Mouse (Mus musculus) forebrain, postnatal 0 days (tissue): ENCODE data around the gene H2-Ob. TPM values are rescaled to one million over a fixed set of nuclear protein-coding genes. Genes with fewer than 3 reads are reported as not detected.
"Not testable (repeated sequence)": the region's sequence is repeated elsewhere in the genome, so short reads cannot be mapped to it uniquely, and the experiment has no call there.

Source experiments
- ATAC-seq: fragments of 200-750 bp; cut with Nextera tagmentation; 2 replicates; pipeline ENCODE4 v1.8.0; 2017; ENCODE audit warnings: mild to moderate bottlenecking, moderate library complexity
- DNase-seq: peaks from one replicate; pipeline ENCODE4 v3.0.0-alpha.2; 2015
- H3K27ac ChIP-seq: fragments of 300-500 bp; sonication (generic); 2 replicates; pipeline ENCODE4 v1.5.1; 2014; ENCODE audit warnings: low read depth, mild to moderate bottlenecking, antibody characterized with exemption, low read length, moderate library complexity, mixed read lengths
- H3K27me3 ChIP-seq: fragments of 300-500 bp; sonication (generic); 2 replicates; pipeline ENCODE4 v1.6.1; 2014; ENCODE audit warnings: mild to moderate bottlenecking, low read length, mixed read lengths; ENCODE audit not compliant: insufficient read depth
- H3K36me3 ChIP-seq: fragments of 300-500 bp; sonication (generic); 2 replicates; pipeline ENCODE4 v1.6.1; 2014; ENCODE audit warnings: mild to moderate bottlenecking, moderate library complexity; ENCODE audit not compliant: insufficient read depth
- H3K4me1 ChIP-seq: fragments of 300-500 bp; sonication (generic); 2 replicates; pipeline ENCODE4 v1.6.1; 2014; ENCODE audit warnings: antibody characterized with exemption; ENCODE audit not compliant: insufficient read depth
- H3K4me2 ChIP-seq: fragments of 300-500 bp; sonication (generic); 2 replicates; pipeline ENCODE4 v1.6.1; 2014; ENCODE audit warnings: low read depth, mild to moderate bottlenecking, moderate library complexity
- H3K4me3 ChIP-seq: fragments of 300-500 bp; sonication (generic); 2 replicates; pipeline ENCODE4 v1.5.1; 2014; ENCODE audit warnings: low read depth, low read length, mixed read lengths
- H3K9ac ChIP-seq: fragments of 300-500 bp; sonication (generic); 2 replicates; pipeline ENCODE4 v1.6.1; 2014; ENCODE audit warnings: mild to moderate bottlenecking
- H3K9me3 ChIP-seq: fragments of 300-500 bp; sonication (generic); 2 replicates; pipeline ENCODE4 v1.6.1; 2016; ENCODE audit warnings: low read length
- CTCF ChIP-seq: sonication (generic); IDR thresholded peaks from 2 replicates; pipeline ENCODE4 v1.5.1; 2016; ENCODE audit warnings: antibody characterized with exemption, control low read depth, low read depth
- WGBS: fragments of 180-500 bp; shearing (Covaris S2); extraction: QIAGEN DNeasy Blood & Tissue Kit; methylation state at CpG from one replicate; pipeline ENCODE4 v1.1.7; 2014; 5-methylcytosine and 5-hydroxymethylcytosine counted together
- polyA plus RNA-seq: library from polyadenylated mRNA; unstranded; fragments of >200 nt; fragmentation: Nextera tagmentation; extraction: Ambion mirVana; gene quantifications from 2 replicates; pipeline ENCODE4 v1.2.1, GENCODE M21; 2015
- total RNA-seq: library from RNA; depleted of rRNA; stranded (reverse); fragments of >200 nt; gene quantifications from 2 replicates; pipeline ENCODE4 v1.2.3, GENCODE M21; 2014

H2-Ob gene
- total and polyA plus RNA-seq, 2 experiments from 2014 or later: 0.10 to 0.36 TPM

DNA sequence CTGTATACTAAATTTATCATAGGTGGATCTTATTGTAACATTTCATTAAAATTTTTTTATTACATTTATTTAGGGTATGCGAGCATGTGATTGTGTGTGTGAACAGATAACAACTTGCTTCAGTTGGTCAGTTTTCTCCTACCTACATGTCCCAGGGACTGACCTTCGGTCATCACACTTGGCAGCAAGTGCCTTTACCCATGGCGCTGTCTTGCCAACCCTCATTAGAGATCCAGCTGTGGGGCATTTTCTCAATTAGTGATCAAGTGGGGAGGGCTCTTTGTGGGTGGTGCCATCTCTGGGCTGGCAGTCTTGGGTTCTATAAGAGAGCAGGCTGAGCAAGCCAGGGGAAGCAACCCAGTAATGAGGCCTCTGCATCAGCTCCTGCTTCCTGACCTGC lies 13.9 kb upstream of the H2-Ob start:
- Histone ChIP-seq H3K4me1 (no peaks in the 10 kb centered on the region), H3K9me3 (no peaks in the 10 kb centered on the region), H3K4me2 (no peak overlapping the region), H3K4me3 (no peak overlapping the region), H3K36me3 (no peaks in the 10 kb centered on the region), H3K27ac (no peak overlapping the region), H3K9ac (no peak overlapping the region), H3K27me3 (no peaks in the 10 kb centered on the region)
- DNase-seq (no peak), ATAC-seq (no peak)
- TF ChIP-seq CTCF: no peak
- WGBS: 96% methylated on average over 3 of the region's 3 CpGs

DNA sequence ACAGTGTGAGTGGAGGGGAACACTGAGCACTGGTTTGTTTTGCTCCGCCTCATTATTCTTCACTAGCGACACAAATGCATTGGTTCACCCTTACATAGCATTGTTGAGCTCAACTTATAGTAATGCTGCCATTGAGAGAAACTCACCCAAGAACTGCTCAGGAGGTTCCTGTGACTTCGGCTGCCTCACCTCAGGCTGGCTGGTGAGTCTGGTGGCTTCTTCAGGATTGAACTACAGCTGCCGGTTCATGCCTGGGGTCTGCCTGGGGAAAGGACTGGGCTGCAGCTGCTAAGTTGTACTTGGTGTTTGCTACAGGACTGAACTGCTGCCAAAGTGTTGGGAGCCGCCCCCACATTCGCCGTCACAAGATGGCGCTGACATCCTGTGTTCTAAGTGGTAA lies 13.3 kb upstream of the H2-Ob start:
- H3K4me3 ChIP-seq: no peak overlapping the region
- no peaks in the 10 kb centered on the region for H3K27me3 ChIP-seq
- H3K4me2 ChIP-seq: no peak overlapping the region
- no peak overlapping the region for H3K27ac ChIP-seq
- H3K36me3 ChIP-seq: no peaks in the 10 kb centered on the region
- TF ChIP-seq CTCF: no peak
- no peak for ATAC-seq
- H3K9ac ChIP-seq: no peak overlapping the region
- DNase-seq: no peak
- H3K4me1 ChIP-seq: no peaks in the 10 kb centered on the region
- no peaks in the 10 kb centered on the region for H3K9me3 ChIP-seq
- 94% methylated on average over 8 of the region's 8 CpGs for WGBS

DNA sequence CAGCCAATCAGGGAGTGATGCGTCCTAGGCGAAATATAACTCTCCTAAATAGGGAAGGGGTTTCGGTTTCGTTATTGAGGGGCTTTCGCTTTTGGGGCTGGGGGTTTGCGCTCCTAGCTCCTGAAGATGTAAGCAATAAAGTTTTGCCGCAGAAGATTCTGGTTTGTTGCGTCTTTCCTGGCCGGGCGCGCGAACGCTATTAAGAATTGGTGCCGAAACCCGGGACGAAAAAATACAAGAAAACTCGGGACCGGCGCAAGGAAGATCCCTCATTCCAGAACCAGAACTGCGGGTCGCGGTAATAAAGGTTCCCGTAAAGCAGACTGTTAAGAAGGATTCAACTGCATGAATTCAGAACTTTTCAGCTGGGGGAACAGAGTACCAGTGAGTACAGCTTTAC lies 12.8 kb upstream of the H2-Ob start:
- not testable (repeated sequence) for H3K27me3 ChIP-seq, H3K36me3 ChIP-seq, ATAC-seq, H3K9me3 ChIP-seq, H3K9ac ChIP-seq, H3K27ac ChIP-seq, H3K4me1 ChIP-seq, H3K4me2 ChIP-seq, H3K4me3 ChIP-seq, DNase-seq
- 98% methylated on average over 13 of the region's 23 CpGs for WGBS

DNA sequence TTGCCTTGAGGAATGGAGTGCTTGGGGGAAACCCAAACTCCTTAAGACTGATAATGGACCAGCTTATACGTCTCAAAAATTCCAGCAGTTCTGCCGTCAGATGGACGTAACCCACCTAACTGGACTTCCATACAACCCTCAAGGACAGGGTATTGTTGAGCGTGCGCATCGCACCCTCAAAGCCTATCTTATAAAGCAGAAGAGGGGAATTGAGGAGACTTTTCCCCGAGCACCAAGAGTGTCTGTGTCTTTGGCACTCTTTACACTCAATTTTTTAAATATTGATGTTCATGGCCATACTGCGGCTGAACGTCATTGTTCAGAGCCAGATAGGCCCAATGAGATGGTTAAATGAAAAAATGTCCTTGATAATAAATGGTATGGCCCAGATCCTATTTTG lies 7.7 kb upstream of the H2-Ob start:
- ATAC-seq, H3K9me3 ChIP-seq, H3K9ac ChIP-seq, H3K4me1 ChIP-seq, H3K27ac ChIP-seq, H3K4me2 ChIP-seq, DNase-seq, H3K4me3 ChIP-seq, H3K36me3 ChIP-seq, H3K27me3 ChIP-seq: not testable (repeated sequence)
- WGBS: 88% methylated on average over 4 of the region's 9 CpGs

DNA sequence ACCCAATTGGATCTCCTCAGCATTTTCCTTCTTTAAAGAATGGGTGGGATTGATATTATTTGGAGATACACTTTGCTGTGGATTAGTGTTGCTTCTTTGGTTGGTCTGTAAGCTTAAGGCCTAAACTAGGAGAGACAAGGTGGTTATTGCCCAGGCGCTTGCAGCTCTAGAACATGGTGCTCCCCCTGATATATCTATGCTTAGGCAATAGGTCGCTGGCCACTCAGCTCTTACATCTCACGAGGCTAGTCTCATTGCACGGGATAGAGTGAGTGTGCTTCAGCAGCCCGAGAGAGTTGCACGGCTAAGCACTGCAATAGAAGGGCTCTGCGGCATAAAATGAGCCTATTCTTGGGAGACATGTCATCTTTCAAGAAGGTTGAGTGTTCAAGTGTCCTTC lies 6.7 kb upstream of the H2-Ob start:
- H3K9ac ChIP-seq, H3K27me3 ChIP-seq, H3K4me2 ChIP-seq, ATAC-seq, H3K4me1 ChIP-seq, H3K9me3 ChIP-seq, DNase-seq, H3K27ac ChIP-seq, H3K36me3 ChIP-seq, H3K4me3 ChIP-seq: not testable (repeated sequence)
- 92% methylated on average over 5 of the region's 7 CpGs for WGBS

DNA sequence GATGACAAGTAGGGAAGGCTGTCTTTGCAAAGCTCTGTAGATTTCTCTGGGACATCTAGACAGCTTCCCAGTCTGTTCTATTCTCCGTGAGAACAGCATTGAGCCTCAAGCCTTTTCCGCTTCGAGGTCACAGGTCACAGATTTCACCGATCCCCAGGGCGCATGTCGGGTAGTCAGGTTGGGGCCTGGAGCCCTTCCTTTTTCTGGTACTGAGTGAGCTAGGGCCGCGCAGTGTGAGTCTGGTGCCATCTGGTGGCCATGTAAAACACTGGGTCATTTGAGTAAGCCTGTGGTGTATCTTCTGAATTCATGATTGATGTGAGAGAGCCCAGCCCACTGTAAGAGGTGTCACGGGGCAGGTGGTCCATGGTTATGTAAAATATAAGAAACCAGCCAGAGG lies 3.8 kb upstream of the H2-Ob start:
- TF ChIP-seq CTCF: peak; percentile 84
- Histone ChIP-seq H3K9ac (no peak overlapping the region), H3K9me3 (no peaks in the 10 kb centered on the region), H3K4me2 (no peak overlapping the region), H3K4me3 (no peak overlapping the region), H3K4me1 (no peaks in the 10 kb centered on the region), H3K27me3 (no peaks in the 10 kb centered on the region), H3K36me3 (no peaks in the 10 kb centered on the region), H3K27ac (no peak overlapping the region)
- 47% methylated on average over 9 of the region's 9 CpGs for WGBS
- peak; percentile 63 for DNase-seq
- peak; percentile 71 for ATAC-seq

DNA sequence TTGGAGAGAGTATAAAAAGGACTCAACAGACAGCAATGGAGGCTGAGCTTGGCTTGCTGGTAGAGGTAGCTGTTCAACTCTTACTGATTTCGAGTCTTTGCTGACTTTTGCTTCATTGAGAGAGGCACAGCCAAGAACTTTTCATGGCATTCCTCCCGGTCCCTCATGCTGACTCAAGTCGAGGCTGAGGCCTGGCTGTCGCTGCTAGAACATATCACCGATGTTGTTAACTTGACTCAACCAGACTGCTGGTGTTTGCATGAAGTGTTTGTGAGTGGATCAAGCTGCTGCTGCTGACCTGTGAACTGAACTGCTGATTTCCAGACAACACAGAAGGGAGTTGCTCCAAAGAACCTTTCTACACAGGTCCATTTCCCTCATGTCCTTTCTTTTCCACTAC lies 2.0 kb upstream of the H2-Ob start:
- WGBS: 76% methylated on average over 5 of the region's 5 CpGs
- H3K9me3 ChIP-seq: no peaks in the 10 kb centered on the region
- ATAC-seq: no peak

DNA sequence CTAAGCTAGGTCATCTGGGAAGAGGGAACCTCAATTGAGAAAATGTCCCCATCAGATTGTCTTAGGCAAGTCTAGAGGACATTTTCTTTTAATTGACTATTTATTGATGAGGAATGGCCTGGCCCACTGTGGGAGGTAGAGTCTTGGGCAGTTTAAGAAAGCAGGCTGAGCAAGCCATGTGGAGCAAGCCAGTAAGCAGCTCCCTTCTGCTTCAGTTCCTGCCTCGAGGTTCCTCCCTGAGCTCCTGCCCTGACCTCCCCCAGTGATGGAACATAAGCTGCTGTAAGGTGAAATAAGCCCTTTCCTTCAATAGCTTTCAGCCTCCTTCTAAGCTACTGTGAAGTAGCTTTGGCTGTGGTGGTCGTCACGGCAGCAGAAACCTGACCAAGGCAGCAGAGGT lies 962 bp upstream of the H2-Ob start:
- no peak for DNase-seq
- no peak for TF ChIP-seq CTCF
- no peaks in the 10 kb centered on the region for H3K9me3 ChIP-seq
- H3K27ac ChIP-seq: no peak overlapping the region
- H3K4me3 ChIP-seq: no peak overlapping the region
- 64% methylated on average over 3 of the region's 3 CpGs for WGBS
- H3K9ac ChIP-seq: no peak overlapping the region
- no peaks in the 10 kb centered on the region for H3K36me3 ChIP-seq
- H3K4me1 ChIP-seq: no peaks in the 10 kb centered on the region
- no peaks in the 10 kb centered on the region for H3K27me3 ChIP-seq
- ATAC-seq: no peak
- no peak overlapping the region for H3K4me2 ChIP-seq

More for the DNA sequence above, 2.0 kb upstream of the H2-Ob start:
- Histone ChIP-seq H3K27ac (no peak overlapping the region), H3K4me1 (no peaks in the 10 kb centered on the region), H3K4me2 (no peak overlapping the region), H3K36me3 (no peaks in the 10 kb centered on the region), H3K27me3 (no peaks in the 10 kb centered on the region), H3K4me3 (no peak overlapping the region), H3K9ac (no peak overlapping the region)
- no peak for TF ChIP-seq CTCF
- DNase-seq: peak; percentile 29
